Mouse (Mus musculus) limb, embryonic 14.5 days (tissue): Measurements from ENCODE around the gene Lrba. TPM values are rescaled to one million over a fixed set of nuclear protein-coding genes. Genes with fewer than 3 reads are reported as not detected.
A peak's percentile ranks its signal among the peaks of the same experiment; 100 is the strongest.

Experiments
- ATAC-seq: fragments of 200-750 bp; cut with Nextera tagmentation; 2 replicates; pipeline ENCODE4 v1.8.0; 2017; ENCODE audit warnings: low read depth, moderate number of reproducible peaks, moderate TSS enrichment; ENCODE audit not compliant: low FRiP score
- DNase-seq: peaks from one replicate; pipeline ENCODE4 v3.0.0-alpha.2; 2015; ENCODE audit warnings: low spot score
- H3K27ac ChIP-seq: fragments of 300-500 bp; sonication (generic); replicated peaks from 2 replicates; pipeline ENCODE4 v1.5.1; 2014; ENCODE audit warnings: low read depth, mild to moderate bottlenecking, low read length, moderate library complexity, mixed read lengths
- H3K27me3 ChIP-seq: fragments of 300-500 bp; sonication (generic); 2 replicates; pipeline ENCODE4 v1.6.1; 2014; ENCODE audit warnings: low read length, mixed read lengths; ENCODE audit not compliant: control insufficient read depth, insufficient read depth
- H3K36me3 ChIP-seq: fragments of 300-500 bp; sonication (generic); 2 replicates; pipeline ENCODE4 v1.6.1; 2014; ENCODE audit warnings: mild to moderate bottlenecking, low read length, moderate library complexity, mixed read lengths; ENCODE audit not compliant: control insufficient read depth, insufficient read depth
- H3K4me1 ChIP-seq: fragments of 300-500 bp; sonication (generic); 2 replicates; pipeline ENCODE4 v1.6.1; 2014; ENCODE audit warnings: antibody characterized with exemption, low read length, mixed read lengths; ENCODE audit not compliant: control insufficient read depth, insufficient read depth
- H3K4me2 ChIP-seq: fragments of 300-500 bp; sonication (generic); replicated peaks from 2 replicates; pipeline ENCODE4 v1.6.1; 2014; ENCODE audit warnings: low read depth, mild to moderate bottlenecking, low read length, moderate library complexity; ENCODE audit not compliant: severe bottlenecking
- H3K4me3 ChIP-seq: fragments of 300-500 bp; sonication (generic); replicated peaks from 2 replicates; pipeline ENCODE4 v1.5.1; 2014; ENCODE audit warnings: low read length
- H3K9ac ChIP-seq: fragments of 300-500 bp; sonication (generic); 2 replicates; pipeline ENCODE4 v1.6.1; 2014; ENCODE audit warnings: mild to moderate bottlenecking, low read depth, low read length, moderate library complexity; ENCODE audit not compliant: severe bottlenecking
- H3K9me3 ChIP-seq: fragments of 300-500 bp; sonication (generic); 2 replicates; pipeline ENCODE4 v1.6.1; 2016; ENCODE audit warnings: low read length; ENCODE audit not compliant: control insufficient read depth
- POLR2A ChIP-seq: fragments of 200-500 bp; IDR thresholded peaks from 2 replicates; pipeline ENCODE4 v1.8.0; 2012; ENCODE audit warnings: inconsistent platforms, mild to moderate bottlenecking, moderate library complexity, borderline replicate concordance; ENCODE audit not compliant: insufficient read depth, insufficient read length; ENCODE audit errors: extremely low read depth
- WGBS: fragments of 180-500 bp; shearing (Covaris S2); extraction: QIAGEN DNeasy Blood & Tissue Kit; methylation state at CpG from one replicate; pipeline ENCODE4 v1.1.7; 2014; 5-methylcytosine and 5-hydroxymethylcytosine counted together
- polyA plus RNA-seq, 2 experiments: library from polyadenylated mRNA; depleted of rRNA in 1 of 2; stranded (reverse) in 1 of 2; unstranded in 1 of 2; fragments of >200 nt; fragmentation: Nextera tagmentation in 1 of 2; extraction: Ambion mirVana in 1 of 2; gene quantifications; 2 replicates each; pipeline versions ENCODE4 v1.2.1 to v1.2.3; 2012 to 2014

Gene Lrba
- polyA plus RNA-seq, 2 experiments, result 8.9 to 13.6 TPM

GRCm38 (mm10) chr3:86627008-86627743 is 402.7 kb downstream of the Lrba start:
- Histone ChIP-seq H3K27me3 (no peaks in the 10 kb centered on the region), H3K4me1 (no peaks in the 10 kb centered on the region), H3K27ac (no peak overlapping the region), H3K9ac (no peak overlapping the region), H3K4me3 (no peak overlapping the region), H3K4me2 (no peak overlapping the region), H3K36me3 (no peaks in the 10 kb centered on the region), H3K9me3 (no peaks in the 10 kb centered on the region)
- DNase-seq, result no peak
- 73% methylated on average over 4 of the region's 4 CpGs for WGBS
- TF ChIP-seq POLR2A, result no peak
- ATAC-seq, result no peak

- Histone ChIP-seq H3K4me2 (no peak overlapping the region), H3K36me3 (no peaks in the 10 kb centered on the region), H3K4me1 (no peaks in the 10 kb centered on the region), H3K9me3 (no peaks in the 10 kb centered on the region), H3K9ac (no peak overlapping the region), H3K4me3 (no peak overlapping the region), H3K27ac (no peak overlapping the region), H3K27me3 (no peaks in the 10 kb centered on the region)
- ATAC-seq (no peak), DNase-seq (no peak)
- WGBS, result 87% methylated on average over 4 of the region's 4 CpGs
- no peak for TF ChIP-seq POLR2A
Measured at GRCm38 (mm10) chr3:86629379-86629778, 404.9 kb downstream of the Lrba start.

DNA sequence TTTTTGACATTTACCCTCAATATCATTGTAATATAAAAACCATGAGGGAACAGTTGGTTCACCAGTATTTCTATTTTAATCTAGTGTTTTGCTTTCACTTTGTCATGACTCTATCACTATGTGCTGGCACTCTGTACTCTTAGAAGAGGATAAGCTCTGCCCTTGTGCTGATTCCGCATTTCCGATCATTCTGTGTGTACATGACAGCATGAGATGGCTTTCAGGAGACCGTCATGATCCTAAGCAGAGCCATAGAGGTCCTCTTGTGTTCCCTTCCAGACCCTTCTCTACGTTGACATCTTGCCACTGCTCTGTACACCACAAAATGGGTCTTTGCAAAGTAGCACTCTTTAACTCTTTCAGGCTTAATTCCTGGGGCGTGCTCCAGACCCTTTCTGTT is 411.0 kb downstream of the Lrba start:
- Histone ChIP-seq H3K4me2 (no peak overlapping the region), H3K9me3 (no peaks in the 10 kb centered on the region), H3K27me3 (no peaks in the 10 kb centered on the region), H3K4me3 (no peak overlapping the region), H3K4me1 (no peaks in the 10 kb centered on the region), H3K36me3 (no peaks in the 10 kb centered on the region), H3K9ac (no peak overlapping the region), H3K27ac (no peak overlapping the region)
- ATAC-seq (no peak), DNase-seq (no peak)
- 75% methylated on average over 5 of the region's 5 CpGs for WGBS
- TF ChIP-seq POLR2A, result no peak

DNA sequence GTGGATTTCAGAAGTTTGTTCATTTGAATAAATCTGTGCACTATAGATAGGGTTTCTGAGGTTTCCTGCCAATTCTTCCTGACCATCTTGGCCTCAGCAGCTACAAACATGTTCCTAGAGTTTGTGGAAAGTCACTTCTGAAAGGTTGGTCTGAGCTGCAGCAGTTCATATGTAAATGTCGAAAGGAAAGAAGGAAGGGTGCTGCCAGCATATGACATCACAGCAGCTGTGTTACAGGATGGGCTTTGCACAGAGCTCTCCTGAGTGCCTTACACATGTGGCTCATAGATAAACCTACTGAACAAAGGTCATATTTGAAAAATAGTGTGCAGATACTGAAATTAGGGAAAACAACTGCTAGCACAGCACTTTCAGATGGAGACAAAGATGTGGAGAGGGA is 411.5 kb downstream of the Lrba start:
- Histone ChIP-seq H3K9ac (no peak overlapping the region), H3K27me3 (no peaks in the 10 kb centered on the region), H3K4me2 (no peak overlapping the region), H3K27ac (0 out of 2 replicates have a peak overlapping the region, but pooled peaks have one; percentile 33), H3K36me3 (no peaks in the 10 kb centered on the region), H3K4me1 (no peaks in the 10 kb centered on the region), H3K4me3 (no peak overlapping the region), H3K9me3 (no peaks in the 10 kb centered on the region)
- no peak for TF ChIP-seq POLR2A
- 50% methylated on average over 1 of the region's 1 CpGs for WGBS
- no peak for ATAC-seq
- DNase-seq, result peak; percentile 32

- WGBS, result 76% methylated on average over 2 of the region's 2 CpGs
- no peak overlapping the region for H3K27ac ChIP-seq
- no peak overlapping the region for H3K4me3 ChIP-seq
- H3K9ac ChIP-seq, result no peak overlapping the region
- H3K4me2 ChIP-seq, result no peak overlapping the region
- DNase-seq (no peak), ATAC-seq (no peak)
- no peaks in the 10 kb centered on the region for H3K9me3 ChIP-seq
- H3K36me3 ChIP-seq, result no peaks in the 10 kb centered on the region
- TF ChIP-seq POLR2A, result no peak
- H3K4me1 ChIP-seq, result no peaks in the 10 kb centered on the region
- H3K27me3 ChIP-seq, result no peaks in the 10 kb centered on the region
Measured at GRCm38 (mm10) chr3:86638552-86639348, 414.3 kb downstream of the Lrba start.
